Mouse (Mus musculus) hematopoietic stem cell, adult 5-6 weeks (primary cell): ENCODE data around the gene Mt1. TPM values are rescaled to one million over a fixed set of nuclear protein-coding genes. Genes with fewer than 3 reads are reported as not detected.

Experiments used
- ATAC-seq, 2 experiments: fragments of 125-278 bp in 1 of 2; replicated peaks in 1 of 2; 2 replicates each; pipeline ENCODE4 v1.8.0; 2016 to 2017; ENCODE audit warnings: inconsistent platforms in 2 of 2, mild to moderate bottlenecking in 2 of 2, moderate number of reproducible peaks in 2 of 2, low read depth in 1 of 2, moderate TSS enrichment in 1 of 2; ENCODE audit not compliant: low FRiP score in 2 of 2, poor library complexity in 2 of 2, severe bottlenecking in 2 of 2, insufficient read depth in 1 of 2, low TSS enrichment in 1 of 2
- total RNA-seq: library from RNA; stranded (forward); fragments of 172-1452, 232-1000 nt; gene quantifications from 2 replicates; pipeline ENCODE4 v1.2.3, GENCODE M21; 2017

Mt1 gene
- total RNA-seq, 1 experiment from 2014 or later = 81.7 TPM

DNA sequence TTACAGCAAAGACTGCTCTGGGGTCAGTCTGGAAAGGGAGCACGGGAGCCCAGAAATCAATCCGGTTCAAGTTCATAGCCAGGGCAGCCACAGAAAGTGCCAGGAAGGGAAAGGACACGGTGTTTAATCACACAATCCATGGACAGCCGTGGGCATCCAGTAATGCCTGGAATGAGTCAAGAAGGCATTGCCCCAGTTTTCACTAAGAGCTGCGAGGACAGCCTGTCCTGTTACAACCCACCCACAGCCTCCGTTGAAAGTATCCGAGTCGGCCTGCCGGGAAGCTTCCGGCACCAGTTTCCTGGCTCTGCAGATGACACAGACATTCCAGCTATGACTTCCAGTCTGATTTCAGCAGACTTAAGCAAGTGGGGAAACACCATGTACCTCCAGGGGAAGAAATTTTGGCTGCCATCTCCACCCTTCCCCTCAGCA, 7.5 kb upstream of the Mt1 start:
- no peak for ATAC-seq

GRCm38 (mm10) chr8:94172075-94172808, 6.6 kb upstream of the Mt1 start, which contains the start of gene Mt2:
Gene Mt2 (plus strand): TSS chr8:94172664.
- peak; percentile 38 to 74 for ATAC-seq

GRCm38 (mm10) chr8:94172809-94173732, 5.8 kb upstream of the Mt1 start:
- peak; percentile 18 to 36; a peak in 1 of 4 replicates for ATAC-seq

DNA sequence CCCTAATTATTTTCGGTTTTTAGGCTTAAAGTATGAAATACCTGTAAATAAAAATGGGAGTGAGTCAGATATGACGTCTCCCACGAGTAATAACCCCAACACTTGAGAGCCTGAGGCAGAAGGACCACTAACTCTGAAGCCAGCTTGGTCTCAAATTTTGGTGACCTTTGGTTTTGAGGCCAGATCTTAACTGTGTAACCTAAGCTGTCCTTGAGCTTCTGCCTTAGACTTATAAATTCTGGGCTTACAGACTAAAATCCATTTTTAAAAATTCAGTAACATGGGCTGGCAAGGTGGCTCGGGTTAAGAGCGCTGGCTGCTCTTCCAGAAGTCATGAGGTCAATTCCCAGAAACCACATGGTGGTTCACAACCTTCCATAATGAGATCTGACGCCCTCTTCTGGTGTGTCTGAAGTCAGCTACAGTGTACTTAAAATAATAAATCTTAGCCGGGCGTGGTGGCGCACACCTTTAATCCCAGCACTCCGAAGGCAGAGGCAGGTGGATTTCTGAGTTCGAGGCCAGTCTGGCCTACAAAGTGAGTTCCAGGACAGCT, 5.0 kb upstream of the Mt1 start:
- ATAC-seq = no peak

DNA sequence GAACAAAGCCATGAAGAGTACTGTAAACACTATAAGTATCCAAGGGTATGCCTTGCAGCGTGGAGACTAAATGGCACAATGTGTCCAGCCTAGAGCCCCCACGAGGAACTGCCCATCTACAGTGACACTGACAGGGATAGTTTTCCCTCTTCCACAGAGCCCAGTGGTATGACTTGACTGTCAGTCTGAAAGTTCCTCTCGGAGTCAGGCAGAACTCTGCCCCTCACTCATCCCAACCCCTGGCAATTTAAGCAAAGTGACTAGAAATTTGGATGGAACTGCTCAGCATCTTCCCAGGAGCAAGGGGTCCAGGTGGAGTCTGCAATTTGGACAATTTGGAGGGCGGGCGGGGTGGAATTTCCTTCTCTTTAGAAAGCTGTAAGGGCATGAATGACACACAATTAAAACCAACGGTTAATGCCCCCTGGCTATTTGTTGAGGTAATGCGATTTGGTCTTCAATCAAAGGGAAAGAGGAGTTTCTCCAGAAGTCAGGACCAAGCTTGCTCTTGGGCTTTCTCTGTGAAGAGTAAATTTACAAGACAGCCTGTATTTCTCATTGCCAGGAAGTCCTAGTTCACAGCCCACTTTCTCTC, 4.2 kb upstream of the Mt1 start:
- ATAC-seq = no peak

- no peak for ATAC-seq
These were observed 1.0 kb upstream of the Mt1 start for GRCm38 (mm10) chr8:94177716-94178390.

- peak in 1 of 2 experiments; percentile 14; a peak in 1 of 4 replicates for ATAC-seq
These were observed 1.1 kb downstream of the Mt1 start for GRCm38 (mm10) chr8:94179713-94180560.

GRCm38 (mm10) chr8:94180561-94180908, 1.7 kb downstream of the Mt1 start:
- no peak for ATAC-seq

- ATAC-seq = no peak
These were observed 3.4 kb downstream of the Mt1 start for GRCm38 (mm10) chr8:94182055-94182929.

GRCm38 (mm10) chr8:94183117-94183516, 4.2 kb downstream of the Mt1 start:
- peak; percentile 66 to 73 for ATAC-seq

DNA sequence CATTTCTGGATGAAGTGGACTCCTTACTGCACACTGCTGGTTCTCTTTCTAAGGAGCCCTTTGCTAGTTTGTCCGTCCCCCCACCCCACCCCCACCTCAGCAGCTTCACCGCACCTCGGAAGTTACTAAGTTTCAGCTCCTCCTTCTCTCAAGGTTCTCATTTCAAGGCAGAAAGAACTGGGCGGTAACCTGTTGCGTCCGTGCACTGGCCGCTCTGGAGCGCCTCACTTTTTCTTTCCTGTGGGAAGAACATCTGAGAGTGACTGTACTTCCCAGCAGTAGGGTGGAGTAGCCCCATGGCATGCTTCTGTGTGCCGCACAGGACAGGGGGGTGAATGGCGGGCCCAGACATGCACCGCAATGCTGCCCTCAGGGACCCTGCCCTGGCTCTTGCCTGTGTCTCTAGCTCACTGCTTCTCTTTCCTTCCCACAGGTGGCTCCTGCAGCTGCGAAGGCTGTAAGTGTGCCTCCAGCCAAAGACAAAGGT, 5.5 kb downstream of the Mt1 start:
- no peak for ATAC-seq

GRCm38 (mm10) chr8:94185791-94186190, 6.9 kb downstream of the Mt1 start:
- no peak for ATAC-seq

DNA sequence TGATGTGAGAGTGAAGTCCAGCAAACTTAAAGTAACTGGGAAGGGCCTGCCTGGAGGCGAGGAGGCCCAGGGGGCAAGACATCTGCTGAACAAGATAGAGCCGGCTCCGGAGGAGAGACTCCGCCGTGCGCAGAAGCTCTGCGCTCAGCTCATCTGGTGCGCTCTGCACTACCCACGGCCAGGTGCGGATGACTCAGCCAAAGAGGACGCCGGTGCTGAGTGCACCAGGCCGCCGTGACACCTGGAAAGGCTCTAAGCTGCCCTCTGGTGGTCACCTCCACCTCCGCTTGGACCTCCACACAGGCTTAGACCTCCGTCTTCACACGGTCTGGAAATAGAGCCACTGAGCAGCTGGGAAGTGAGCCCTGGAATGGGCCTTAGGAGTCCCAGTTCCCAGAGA, 7.7 kb downstream of the Mt1 start:
- ATAC-seq = peak; percentile 24 to 43; a peak in 3 of 4 replicates

DNA sequence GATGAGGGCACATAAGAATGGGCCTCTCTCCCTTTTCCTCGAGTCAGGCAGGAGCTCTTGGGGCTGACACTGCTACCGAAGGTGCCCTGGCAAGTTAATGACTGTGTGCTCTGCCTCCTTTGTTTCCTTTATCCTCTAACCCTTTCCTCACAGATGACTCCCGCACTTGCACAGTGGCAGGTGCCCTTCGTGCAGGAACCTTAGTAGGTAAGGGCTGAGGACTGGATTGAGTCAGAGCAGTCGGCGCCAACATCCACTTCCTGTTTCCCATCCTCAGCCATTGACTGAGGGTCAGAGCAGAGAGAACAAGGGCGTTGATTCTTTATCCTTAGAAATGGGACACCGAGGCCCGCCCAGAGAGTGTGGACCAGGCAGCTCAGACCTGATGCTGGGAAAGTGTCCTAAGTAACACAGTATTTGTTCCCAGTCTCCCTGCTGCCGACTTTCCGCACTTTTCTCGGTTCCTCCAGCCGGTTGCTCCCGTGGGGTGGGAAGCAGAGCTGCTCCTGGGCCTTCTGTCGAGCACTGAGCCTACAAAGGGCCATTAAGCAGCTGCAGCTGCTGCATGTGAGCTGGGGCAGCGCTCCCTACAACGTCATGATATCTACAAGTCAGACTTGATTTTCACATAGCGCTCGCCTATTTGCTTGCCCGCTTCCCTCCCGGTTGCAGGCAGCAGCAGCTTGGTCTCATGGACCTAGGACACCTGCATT, 8.6 kb downstream of the Mt1 start:
- no peak for ATAC-seq
